Mouse (Mus musculus): ENCODE results near the gene Gm17622. TPM values are rescaled to one million over a fixed set of nuclear protein-coding genes. Genes with fewer than 3 reads are reported as not detected.

Gm17622 gene
- polyA plus RNA-seq, 1 experiment from 2014 or later: not detected

DNA sequence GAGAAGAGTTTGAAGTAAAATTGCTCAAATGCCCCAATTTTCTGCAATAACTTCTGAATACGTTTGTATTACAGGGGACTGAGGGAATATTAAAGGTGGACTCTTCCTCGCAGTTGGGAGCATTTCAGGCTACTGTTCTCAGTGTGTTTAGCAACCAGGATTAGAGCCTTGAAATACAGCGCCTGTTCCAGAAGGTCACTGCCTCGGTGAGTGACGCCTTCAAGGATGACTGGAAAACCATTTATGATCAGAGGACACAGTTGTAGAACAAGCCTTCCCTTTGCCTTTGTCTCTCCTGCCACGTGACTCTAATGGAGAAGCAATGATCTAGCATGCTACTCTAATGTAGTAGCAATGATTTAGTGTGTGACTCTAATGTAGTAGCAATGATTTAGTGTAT, 2.6 kb upstream of the Gm17622 start:
- no peak for ATAC-seq (replicated peaks; ENCODE audit: low FRiP score)
- Histone ChIP-seq H3K4me3 (ENCODE audit: low read depth, low read length) (no peak overlapping the region), H3K9ac (ENCODE audit: low read length) (no peak overlapping the region), H3K4me1 (replicated peaks; ENCODE audit: control insufficient read depth, insufficient read depth, low read length) (no peaks in the 10 kb centered on the region), H3K27me3 (ENCODE audit: control insufficient read depth, insufficient read depth, low read length) (no peaks in the 10 kb centered on the region), H3K4me2 (ENCODE audit: low read depth, low read length, severe bottlenecking) (no peak overlapping the region), H3K27ac (ENCODE audit: low read depth, low read length) (no peak overlapping the region), H3K9me3 (ENCODE audit: control insufficient read depth, low read length) (no peaks in the 10 kb centered on the region), H3K36me3 (ENCODE audit: control insufficient read depth, insufficient read depth, low read length) (peaks cover 2% of the 10 kb centered on the region; the same call in 1 of the 2 replicates)
- 91% methylated on average over 6 of the region's 6 CpGs for WGBS
- DNase-seq (ENCODE audit: low spot score): no peak

DNA sequence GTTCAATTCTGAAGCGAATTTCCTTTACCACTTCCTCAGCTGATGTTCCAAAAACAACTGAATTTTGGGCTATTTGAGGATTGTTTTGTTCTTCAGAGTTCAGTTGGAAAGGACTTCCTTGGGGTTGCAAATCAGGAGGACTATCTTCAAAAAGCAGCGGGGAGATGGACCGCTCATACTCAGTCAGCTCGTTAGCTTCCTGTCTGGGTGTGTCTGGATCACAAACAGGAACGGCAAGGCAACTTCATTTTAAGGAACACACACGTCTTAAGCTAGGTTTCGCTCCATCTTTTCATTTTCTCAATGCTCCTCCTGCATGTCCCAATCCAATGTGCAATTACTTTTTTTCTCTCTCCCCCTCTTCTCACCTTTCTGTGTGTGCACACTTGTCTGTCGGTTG, 6.1 kb downstream of the Gm17622 start:
- Histone ChIP-seq H3K27ac (ENCODE audit: low read depth, low read length) (no peak overlapping the region), H3K36me3 (ENCODE audit: control insufficient read depth, insufficient read depth, low read length) (no peaks in the 10 kb centered on the region), H3K9ac (ENCODE audit: low read length) (no peak overlapping the region), H3K4me2 (ENCODE audit: low read depth, low read length, severe bottlenecking) (no peak overlapping the region), H3K4me1 (replicated peaks; ENCODE audit: control insufficient read depth, insufficient read depth, low read length) (no peaks in the 10 kb centered on the region), H3K4me3 (ENCODE audit: low read depth, low read length) (no peak overlapping the region), H3K9me3 (ENCODE audit: control insufficient read depth, low read length) (no peaks in the 10 kb centered on the region), H3K27me3 (ENCODE audit: control insufficient read depth, insufficient read depth, low read length) (no peaks in the 10 kb centered on the region)
- DNase-seq (ENCODE audit: low spot score) (no peak), ATAC-seq (replicated peaks; ENCODE audit: low FRiP score) (no peak)
- WGBS: 84% methylated on average over 8 of the region's 8 CpGs

GRCm38 (mm10) chr13:96499891-96500290, 9.4 kb downstream of the Gm17622 start:
- Histone ChIP-seq H3K9me3 (ENCODE audit: control insufficient read depth, low read length) (no peaks in the 10 kb centered on the region), H3K27me3 (ENCODE audit: control insufficient read depth, insufficient read depth, low read length) (no peaks in the 10 kb centered on the region), H3K4me1 (replicated peaks; ENCODE audit: control insufficient read depth, insufficient read depth, low read length) (no peaks in the 10 kb centered on the region), H3K27ac (ENCODE audit: low read depth, low read length) (no peak overlapping the region), H3K4me3 (ENCODE audit: low read depth, low read length) (no peak overlapping the region), H3K4me2 (ENCODE audit: low read depth, low read length, severe bottlenecking) (no peak overlapping the region), H3K9ac (ENCODE audit: low read length) (no peak overlapping the region), H3K36me3 (ENCODE audit: control insufficient read depth, insufficient read depth, low read length) (no peaks in the 10 kb centered on the region)
- WGBS: 79% methylated on average over 2 of the region's 2 CpGs
- DNase-seq (ENCODE audit: low spot score) (no peak), ATAC-seq (replicated peaks; ENCODE audit: low FRiP score) (no peak)

GRCm38 (mm10) chr13:96505661-96506060, 15.1 kb downstream of the Gm17622 start:
- no peak for DNase-seq (ENCODE audit: low spot score)

GRCm38 (mm10) chr13:96506313-96506712, 15.8 kb downstream of the Gm17622 start:
- whole genome bisulfite sequencing: 93% methylated on average over 6 of the region's 6 CpGs
- no peaks in the 10 kb centered on the region for H3K4me1 ChIP-seq (replicated peaks; ENCODE audit: control insufficient read depth, insufficient read depth, low read length)
- no peak for DNase-seq (ENCODE audit: low spot score)
- no peaks in the 10 kb centered on the region for H3K9me3 ChIP-seq (ENCODE audit: control insufficient read depth, low read length)
- H3K4me3 ChIP-seq (ENCODE audit: low read depth, low read length): no peak overlapping the region
- H3K4me2 ChIP-seq (ENCODE audit: low read depth, low read length, severe bottlenecking): no peak overlapping the region
- no peaks in the 10 kb centered on the region for H3K36me3 ChIP-seq (ENCODE audit: control insufficient read depth, insufficient read depth, low read length)
- H3K27me3 ChIP-seq (ENCODE audit: control insufficient read depth, insufficient read depth, low read length): no peaks in the 10 kb centered on the region
- H3K27ac ChIP-seq (ENCODE audit: low read depth, low read length): no peak overlapping the region
- no peak for ATAC-seq (replicated peaks; ENCODE audit: low FRiP score)
- H3K9ac ChIP-seq (ENCODE audit: low read length): no peak overlapping the region

More at GRCm38 (mm10) chr13:96505661-96506060, 15.1 kb downstream of the Gm17622 start:
- no peaks in the 10 kb centered on the region for H3K9me3 ChIP-seq (ENCODE audit: control insufficient read depth, low read length)
- H3K4me2 ChIP-seq (ENCODE audit: low read depth, low read length, severe bottlenecking): no peak overlapping the region
- no peak for ATAC-seq (replicated peaks; ENCODE audit: low FRiP score)
- no peaks in the 10 kb centered on the region for H3K4me1 ChIP-seq (replicated peaks; ENCODE audit: control insufficient read depth, insufficient read depth, low read length)
- H3K27me3 ChIP-seq (ENCODE audit: control insufficient read depth, insufficient read depth, low read length): no peaks in the 10 kb centered on the region
- no peak overlapping the region for H3K9ac ChIP-seq (ENCODE audit: low read length)
- H3K36me3 ChIP-seq (ENCODE audit: control insufficient read depth, insufficient read depth, low read length): no peaks in the 10 kb centered on the region
- no peak overlapping the region for H3K27ac ChIP-seq (ENCODE audit: low read depth, low read length)
- 89% methylated on average over 4 of the region's 4 CpGs for WGBS
- H3K4me3 ChIP-seq (ENCODE audit: low read depth, low read length): no peak overlapping the region

DNA sequence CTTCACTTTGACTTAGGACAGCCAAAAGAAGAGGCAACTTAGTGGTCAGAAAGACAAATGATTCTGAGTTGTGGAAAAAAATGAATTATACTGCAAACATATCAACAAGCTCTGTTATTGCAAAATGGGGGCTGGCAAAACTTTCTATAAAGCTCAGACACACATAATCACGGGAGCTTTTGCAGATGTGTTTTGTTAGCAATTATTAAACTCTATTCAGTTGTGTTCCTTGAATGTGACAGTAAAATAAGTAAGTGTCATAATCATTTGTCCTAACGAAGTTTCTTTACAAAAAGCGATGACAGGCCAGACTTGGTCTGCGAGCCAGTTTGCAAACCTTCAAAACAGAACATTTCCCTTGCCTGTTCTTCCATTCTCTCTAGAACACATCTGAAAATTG, 17.0 kb downstream of the Gm17622 start:
- Histone ChIP-seq H3K27me3 (ENCODE audit: control insufficient read depth, insufficient read depth, low read length) (no peaks in the 10 kb centered on the region), H3K27ac (ENCODE audit: low read depth, low read length) (no peak overlapping the region), H3K4me3 (ENCODE audit: low read depth, low read length) (no peak overlapping the region), H3K9me3 (ENCODE audit: control insufficient read depth, low read length) (no peaks in the 10 kb centered on the region), H3K36me3 (ENCODE audit: control insufficient read depth, insufficient read depth, low read length) (no peaks in the 10 kb centered on the region), H3K9ac (ENCODE audit: low read length) (no peak overlapping the region), H3K4me2 (ENCODE audit: low read depth, low read length, severe bottlenecking) (no peak overlapping the region), H3K4me1 (replicated peaks; ENCODE audit: control insufficient read depth, insufficient read depth, low read length) (no peaks in the 10 kb centered on the region)
- 94% methylated on average over 4 of the region's 4 CpGs for WGBS
- no peak for ATAC-seq (replicated peaks; ENCODE audit: low FRiP score)
- DNase-seq (ENCODE audit: low spot score): no peak

DNA sequence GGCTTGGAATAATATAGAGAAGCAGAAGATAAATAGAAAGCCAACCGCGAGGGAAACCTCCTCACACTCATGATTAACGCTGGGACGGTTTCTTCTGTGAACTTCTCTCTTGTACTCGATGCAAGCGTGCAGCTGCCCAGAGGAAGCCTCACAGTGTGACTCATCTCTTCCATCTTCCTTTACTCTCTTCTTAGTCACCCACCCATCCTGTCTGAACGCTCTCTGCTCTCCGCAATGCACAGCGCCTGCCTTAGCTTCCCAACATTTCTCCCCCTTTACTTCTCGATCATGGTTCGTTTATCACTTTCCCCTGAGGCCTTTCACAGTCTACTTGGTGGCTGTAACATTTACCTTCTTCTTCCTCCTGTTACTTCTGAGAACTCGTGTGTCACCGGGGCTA, 20.1 kb downstream of the Gm17622 start:
- H3K4me2 ChIP-seq (ENCODE audit: low read depth, low read length, severe bottlenecking): no peak overlapping the region
- DNase-seq (ENCODE audit: low spot score) (no peak), ATAC-seq (replicated peaks; ENCODE audit: low FRiP score) (no peak)
- no peak overlapping the region for H3K9ac ChIP-seq (ENCODE audit: low read length)
- H3K4me3 ChIP-seq (ENCODE audit: low read depth, low read length): no peak overlapping the region
- no peaks in the 10 kb centered on the region for H3K4me1 ChIP-seq (replicated peaks; ENCODE audit: control insufficient read depth, insufficient read depth, low read length)
- 92% methylated on average over 13 of the region's 13 CpGs for WGBS
- no peaks in the 10 kb centered on the region for H3K36me3 ChIP-seq (ENCODE audit: control insufficient read depth, insufficient read depth, low read length)
- H3K9me3 ChIP-seq (ENCODE audit: control insufficient read depth, low read length): no peaks in the 10 kb centered on the region
- no peak overlapping the region for H3K27ac ChIP-seq (ENCODE audit: low read depth, low read length)
- no peaks in the 10 kb centered on the region for H3K27me3 ChIP-seq (ENCODE audit: control insufficient read depth, insufficient read depth, low read length)

DNA sequence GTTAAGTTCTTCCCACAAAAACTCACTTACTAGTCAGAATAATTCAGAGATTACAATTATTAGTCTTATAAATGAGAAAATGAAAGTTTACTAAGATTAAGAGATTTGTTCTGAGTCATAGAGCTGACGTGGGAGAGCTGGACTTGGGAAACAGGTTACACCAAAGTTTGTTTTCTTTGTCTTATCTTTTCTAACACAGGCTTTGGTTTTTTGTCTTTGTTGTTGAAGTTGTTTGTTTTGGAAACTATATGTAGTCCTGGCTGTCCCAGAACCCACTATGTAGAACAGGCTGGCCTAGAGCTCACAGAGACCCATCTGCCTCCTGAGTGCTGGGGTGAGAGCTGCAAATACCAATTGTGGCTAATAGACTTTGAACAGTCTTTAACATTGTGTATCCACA, 20.7 kb downstream of the Gm17622 start:
- 82% methylated on average over 1 of the region's 1 CpGs for WGBS
- Histone ChIP-seq H3K4me1 (replicated peaks; ENCODE audit: control insufficient read depth, insufficient read depth, low read length) (no peaks in the 10 kb centered on the region), H3K27ac (ENCODE audit: low read depth, low read length) (no peak overlapping the region), H3K36me3 (ENCODE audit: control insufficient read depth, insufficient read depth, low read length) (no peaks in the 10 kb centered on the region), H3K9me3 (ENCODE audit: control insufficient read depth, low read length) (no peaks in the 10 kb centered on the region), H3K4me2 (ENCODE audit: low read depth, low read length, severe bottlenecking) (no peak overlapping the region), H3K9ac (ENCODE audit: low read length) (no peak overlapping the region), H3K4me3 (ENCODE audit: low read depth, low read length) (no peak overlapping the region), H3K27me3 (ENCODE audit: control insufficient read depth, insufficient read depth, low read length) (no peaks in the 10 kb centered on the region)
- ATAC-seq (replicated peaks; ENCODE audit: low FRiP score) (no peak), DNase-seq (ENCODE audit: low spot score) (no peak)

DNA sequence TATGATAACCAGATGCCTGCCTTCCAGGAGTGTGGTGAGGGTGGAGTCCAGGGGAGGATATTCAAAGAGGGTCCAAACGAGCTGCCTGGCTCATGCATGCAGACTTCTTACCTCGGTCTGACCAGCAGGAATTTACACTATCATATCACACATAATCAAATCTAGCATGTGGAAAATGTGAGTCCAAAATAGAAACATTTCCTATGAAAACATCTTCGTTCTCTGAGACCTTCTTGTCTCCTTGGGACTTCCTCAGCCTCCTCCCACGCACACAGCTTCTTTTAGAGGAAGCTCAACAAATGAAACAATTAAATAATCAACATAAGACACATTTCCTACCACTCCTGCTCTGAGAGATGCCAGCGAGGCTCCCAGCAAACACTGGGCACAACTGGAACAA, 21.4 kb downstream of the Gm17622 start:
- H3K4me1 ChIP-seq (replicated peaks; ENCODE audit: control insufficient read depth, insufficient read depth, low read length): no peaks in the 10 kb centered on the region
- H3K36me3 ChIP-seq (ENCODE audit: control insufficient read depth, insufficient read depth, low read length): no peaks in the 10 kb centered on the region
- WGBS: 78% methylated on average over 5 of the region's 5 CpGs
- H3K4me2 ChIP-seq (ENCODE audit: low read depth, low read length, severe bottlenecking): no peak overlapping the region
- DNase-seq (ENCODE audit: low spot score) (no peak), ATAC-seq (replicated peaks; ENCODE audit: low FRiP score) (no peak)
- no peak overlapping the region for H3K27ac ChIP-seq (ENCODE audit: low read depth, low read length)
- no peaks in the 10 kb centered on the region for H3K27me3 ChIP-seq (ENCODE audit: control insufficient read depth, insufficient read depth, low read length)
- H3K9me3 ChIP-seq (ENCODE audit: control insufficient read depth, low read length): no peaks in the 10 kb centered on the region
- H3K4me3 ChIP-seq (ENCODE audit: low read depth, low read length): no peak overlapping the region
- H3K9ac ChIP-seq (ENCODE audit: low read length): no peak overlapping the region
